Mouse (Mus musculus): ENCODE results near the gene Gab3. TPM values are rescaled to one million over a fixed set of nuclear protein-coding genes. Genes with fewer than 3 reads are reported as not detected.
A peak's percentile ranks its signal among the peaks of the same experiment; 100 is the strongest.
"Not testable (repeated sequence)": the region's sequence is repeated elsewhere in the genome, so short reads cannot be mapped to it uniquely, and the experiment has no call there.

Gab3 gene
- polyA plus RNA-seq, 1 experiment from 2014 or later: 3.0 TPM

GRCm38 (mm10) chrX:75095369-75096162 is 10.3 kb upstream of the Gab3 start, which contains the start of gene Dkc1:
Gene Dkc1, plus strand, starts transcription at chrX:75095854.
- Histone ChIP-seq H3K4me2 (replicated peaks) (peak within 1 kb of the TSS; percentile 54), H3K9me3 (replicated peaks) (no peaks in the 10 kb centered on the region), H3K27me3 (no peaks in the 10 kb centered on the region), H3K27ac (replicated peaks) (peak within 1 kb of the TSS; percentile 63), H3K4me3 (replicated peaks) (peak within 1 kb of the TSS; percentile 58), H3K9ac (peak within 1 kb of the TSS; percentile 42), H3K4me1 (no peaks in the 10 kb centered on the region), H3K36me3 (0 out of 2 replicates have a peak, but pooled peaks cover 2% of the 10 kb centered on the region)
- WGBS: 24% methylated on average over 28 of the region's 29 CpGs
- ATAC-seq (ENCODE audit: insufficient number of reproducible peaks, low FRiP score, low TSS enrichment, low read depth): peak; percentile 100

DNA sequence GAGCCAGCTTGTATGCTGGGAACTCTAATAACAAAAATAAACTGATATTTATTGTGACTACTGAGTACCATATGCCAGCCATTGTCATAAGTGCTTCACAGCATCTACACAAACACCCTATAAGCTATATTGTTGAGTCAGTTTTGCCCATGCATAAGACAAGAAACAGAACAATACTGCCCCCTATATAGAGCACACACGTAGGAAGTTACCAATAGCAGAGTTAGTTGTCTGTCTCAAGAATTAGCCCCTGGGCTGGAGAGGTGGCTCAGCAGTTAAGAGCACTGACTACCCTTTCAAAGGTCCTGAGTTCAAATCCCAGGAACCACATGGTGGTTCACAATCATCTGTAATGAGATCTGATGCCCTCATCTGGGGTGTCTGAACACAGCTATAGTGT is 396 bp upstream of the Gab3 start:
- no peaks in the 10 kb centered on the region for H3K4me1 ChIP-seq
- no peak overlapping the region for H3K9ac ChIP-seq
- H3K9me3 ChIP-seq (replicated peaks): no peaks in the 10 kb centered on the region
- H3K4me3 ChIP-seq (replicated peaks): no peak overlapping the region
- H3K27ac ChIP-seq (replicated peaks): no peak overlapping the region
- no peak for ATAC-seq (ENCODE audit: insufficient number of reproducible peaks, low FRiP score, low TSS enrichment, low read depth)
- no peaks in the 10 kb centered on the region for H3K36me3 ChIP-seq
- no peaks in the 10 kb centered on the region for H3K27me3 ChIP-seq
- WGBS: 21% methylated on average over 1 of the region's 1 CpGs
- H3K4me2 ChIP-seq (replicated peaks): no peak overlapping the region

GRCm38 (mm10) chrX:75083982-75084773 is 1.1 kb downstream of the Gab3 start:
- H3K36me3 ChIP-seq: no peaks in the 10 kb centered on the region
- no peaks in the 10 kb centered on the region for H3K9me3 ChIP-seq (replicated peaks)
- ATAC-seq (ENCODE audit: insufficient number of reproducible peaks, low FRiP score, low TSS enrichment, low read depth): peak; percentile 34; the same call in 1 of the 2 replicates
- no peaks in the 10 kb centered on the region for H3K4me1 ChIP-seq
- H3K9ac ChIP-seq: no peak overlapping the region
- peak overlapping the region; percentile 48 for H3K4me3 ChIP-seq (replicated peaks)
- no peak overlapping the region for H3K27ac ChIP-seq (replicated peaks)
- H3K4me2 ChIP-seq (replicated peaks): peak overlapping the region; percentile 55
- H3K27me3 ChIP-seq: no peaks in the 10 kb centered on the region
- 21% methylated on average over 26 of the region's 26 CpGs for WGBS

GRCm38 (mm10) chrX:75082351-75082750 is 2.9 kb downstream of the Gab3 start:
- WGBS: 54% methylated on average over 2 of the region's 2 CpGs
- no peak overlapping the region for H3K4me2 ChIP-seq (replicated peaks)

DNA sequence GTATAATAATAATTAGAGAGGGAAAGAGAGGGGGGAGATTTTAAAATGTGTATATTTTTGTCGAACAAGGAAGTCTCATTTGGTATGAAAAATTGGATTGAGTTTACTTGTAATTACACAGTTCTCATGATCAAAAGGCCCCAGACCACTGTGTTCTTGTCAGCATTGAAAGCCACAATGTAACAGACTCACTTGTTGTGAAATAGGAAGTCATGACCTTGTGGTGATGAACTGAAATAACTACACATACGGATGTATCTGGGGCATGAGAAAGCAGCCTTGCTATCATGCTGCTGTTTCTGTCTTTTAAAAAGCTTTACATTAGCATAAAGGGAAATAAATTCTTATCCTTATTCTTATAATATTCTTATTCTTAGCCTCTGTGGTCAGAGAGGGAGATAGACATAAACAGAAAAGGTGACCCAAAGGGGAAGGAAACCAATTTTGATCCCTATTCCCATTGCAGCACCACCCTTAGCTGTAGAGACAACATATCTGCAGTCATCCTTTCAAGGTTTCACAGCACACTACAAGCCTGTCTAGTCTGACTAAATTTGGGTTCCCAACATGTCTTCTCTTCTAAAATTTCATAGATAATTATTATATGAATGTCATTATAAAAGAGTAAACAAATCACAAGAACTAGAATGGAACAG is 29.0 kb downstream of the Gab3 start:
- Histone ChIP-seq H3K27me3 (no peaks in the 10 kb centered on the region), H3K9ac (no peak overlapping the region), H3K4me2 (replicated peaks) (no peak overlapping the region), H3K36me3 (no peaks in the 10 kb centered on the region), H3K9me3 (replicated peaks) (no peaks in the 10 kb centered on the region), H3K4me1 (no peaks in the 10 kb centered on the region), H3K27ac (replicated peaks) (no peak overlapping the region), H3K4me3 (replicated peaks) (no peak overlapping the region)
- no peak for ATAC-seq (ENCODE audit: insufficient number of reproducible peaks, low FRiP score, low TSS enrichment, low read depth)
- 73% methylated on average over 2 of the region's 2 CpGs for WGBS

More at GRCm38 (mm10) chrX:75082351-75082750, 2.9 kb downstream of the Gab3 start:
- no peak for ATAC-seq (ENCODE audit: insufficient number of reproducible peaks, low FRiP score, low TSS enrichment, low read depth)
- H3K9ac ChIP-seq: no peak overlapping the region
- no peaks in the 10 kb centered on the region for H3K9me3 ChIP-seq (replicated peaks)
- no peaks in the 10 kb centered on the region for H3K36me3 ChIP-seq
- H3K27me3 ChIP-seq: no peaks in the 10 kb centered on the region
- no peak overlapping the region for H3K4me3 ChIP-seq (replicated peaks)
- H3K4me1 ChIP-seq: no peaks in the 10 kb centered on the region
- H3K27ac ChIP-seq (replicated peaks): no peak overlapping the region

DNA sequence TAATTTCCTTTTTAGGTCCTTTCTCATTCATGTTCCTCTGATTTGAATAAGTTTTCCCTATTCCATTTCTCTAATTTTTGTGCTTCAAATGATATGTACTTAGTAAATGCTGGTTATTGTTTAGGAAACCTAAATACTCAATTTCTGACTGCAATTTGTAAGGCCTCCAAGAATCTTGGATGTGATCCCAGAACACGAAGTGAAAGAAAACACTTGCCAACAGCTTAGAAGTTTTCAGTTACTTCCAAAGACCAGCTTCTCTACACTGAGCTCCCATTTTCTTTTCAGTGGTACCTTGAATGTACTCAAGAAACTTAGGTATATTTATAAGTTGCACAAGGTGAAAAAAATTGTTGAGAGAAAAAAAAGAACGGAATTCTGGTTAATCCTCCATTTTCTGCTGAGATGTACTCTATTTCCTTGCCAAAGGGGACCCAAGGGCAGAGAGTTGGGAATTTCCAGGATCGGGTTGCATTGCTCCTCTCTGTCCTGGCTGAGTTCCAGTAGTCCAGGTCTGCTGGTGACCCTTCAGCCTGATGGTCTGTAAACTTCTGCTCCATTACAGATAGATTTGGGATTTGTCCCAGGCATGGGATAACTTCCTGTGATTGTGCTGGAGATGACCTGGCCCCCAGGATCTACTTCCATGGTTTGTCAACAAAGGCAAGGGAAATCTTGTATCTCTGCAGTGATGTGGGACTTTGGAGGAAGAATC is 38.2 kb downstream of the Gab3 start:
- Histone ChIP-seq H3K27me3 (no peaks in the 10 kb centered on the region), H3K4me1 (no peaks in the 10 kb centered on the region), H3K36me3 (no peaks in the 10 kb centered on the region), H3K4me2 (replicated peaks) (no peak overlapping the region), H3K9ac (no peak overlapping the region), H3K9me3 (replicated peaks) (no peaks in the 10 kb centered on the region), H3K27ac (replicated peaks) (no peak overlapping the region), H3K4me3 (replicated peaks) (no peak overlapping the region)
- WGBS: 45% methylated on average over 3 of the region's 3 CpGs
- ATAC-seq (ENCODE audit: insufficient number of reproducible peaks, low FRiP score, low TSS enrichment, low read depth): peak; percentile 29; the same call in 1 of the 2 replicates

GRCm38 (mm10) chrX:75045931-75046330 is 39.3 kb downstream of the Gab3 start:
- Histone ChIP-seq H3K4me1 (no peaks in the 10 kb centered on the region), H3K36me3 (no peaks in the 10 kb centered on the region), H3K9ac (no peak overlapping the region), H3K4me2 (replicated peaks) (no peak overlapping the region), H3K27ac (replicated peaks) (no peak overlapping the region), H3K4me3 (replicated peaks) (no peak overlapping the region), H3K27me3 (no peaks in the 10 kb centered on the region), H3K9me3 (replicated peaks) (no peaks in the 10 kb centered on the region)
- 78% methylated on average over 1 of the region's 1 CpGs for WGBS
- no peak for ATAC-seq (ENCODE audit: insufficient number of reproducible peaks, low FRiP score, low TSS enrichment, low read depth)

- Histone ChIP-seq H3K36me3 (no peaks in the 10 kb centered on the region), H3K4me2 (replicated peaks) (no peak overlapping the region), H3K27me3 (no peaks in the 10 kb centered on the region), H3K4me3 (replicated peaks) (no peak overlapping the region), H3K27ac (replicated peaks) (no peak overlapping the region), H3K4me1 (no peaks in the 10 kb centered on the region), H3K9me3 (replicated peaks) (no peaks in the 10 kb centered on the region), H3K9ac (no peak overlapping the region)
- no peak for ATAC-seq (ENCODE audit: insufficient number of reproducible peaks, low FRiP score, low TSS enrichment, low read depth)
- WGBS: 64% methylated on average over 4 of the region's 4 CpGs
Observed at GRCm38 (mm10) chrX:75044595-75044994, 40.7 kb downstream of the Gab3 start.

DNA sequence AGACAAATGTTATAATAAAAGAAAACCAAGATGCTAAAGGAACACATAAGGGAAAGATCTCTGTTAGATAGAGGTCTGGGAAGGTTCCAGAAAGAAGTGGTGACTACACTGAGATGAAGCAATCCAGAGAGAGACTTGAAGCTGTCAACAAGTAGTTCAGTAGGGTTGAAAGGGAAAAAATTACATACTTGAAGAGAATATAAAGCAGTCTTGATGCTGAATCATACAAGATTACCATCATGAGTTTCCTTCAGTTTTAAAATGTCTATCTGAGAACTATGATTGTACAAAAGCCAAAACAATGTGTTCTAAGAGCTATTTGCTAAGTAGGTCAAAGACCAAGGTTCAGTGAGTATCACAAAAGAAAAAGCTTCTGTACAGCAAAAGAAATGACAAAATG is 48.6 kb downstream of the Gab3 start:
- H3K4me1 ChIP-seq: no peaks in the 10 kb centered on the region
- no peak for ATAC-seq (ENCODE audit: insufficient number of reproducible peaks, low FRiP score, low TSS enrichment, low read depth)
- no peaks in the 10 kb centered on the region for H3K36me3 ChIP-seq
- no peaks in the 10 kb centered on the region for H3K9me3 ChIP-seq (replicated peaks)
- H3K9ac ChIP-seq: no peak overlapping the region
- H3K4me2 ChIP-seq (replicated peaks): no peak overlapping the region
- no peaks in the 10 kb centered on the region for H3K27me3 ChIP-seq
- H3K27ac ChIP-seq (replicated peaks): no peak overlapping the region
- H3K4me3 ChIP-seq (replicated peaks): no peak overlapping the region

DNA sequence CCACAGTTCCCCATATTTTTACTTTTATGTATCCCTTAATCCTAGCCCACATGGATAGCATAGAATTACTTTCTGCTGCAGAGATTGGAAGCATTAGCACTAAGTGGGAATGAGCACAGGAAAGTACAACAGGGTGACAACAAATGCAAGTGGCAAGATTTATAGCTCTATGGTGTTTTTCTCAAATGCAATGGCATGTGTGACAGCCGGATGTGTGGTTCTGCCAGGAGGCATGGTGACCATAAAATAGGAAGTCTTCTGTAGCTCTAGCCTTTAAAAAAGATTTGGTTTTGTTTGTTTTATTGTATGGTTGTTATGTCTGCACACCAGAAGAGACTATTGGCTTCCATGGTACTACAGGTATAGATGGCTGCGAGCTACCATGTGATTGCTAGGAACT is 50.1 kb downstream of the Gab3 start:
- H3K4me1 ChIP-seq: no peaks in the 10 kb centered on the region
- no peak overlapping the region for H3K4me3 ChIP-seq (replicated peaks)
- no peak overlapping the region for H3K27ac ChIP-seq (replicated peaks)
- no peak overlapping the region for H3K9ac ChIP-seq
- H3K4me2 ChIP-seq (replicated peaks): no peak overlapping the region
- ATAC-seq (ENCODE audit: insufficient number of reproducible peaks, low FRiP score, low TSS enrichment, low read depth): no peak
- H3K36me3 ChIP-seq: no peaks in the 10 kb centered on the region
- H3K27me3 ChIP-seq: no peaks in the 10 kb centered on the region
- 84% methylated on average over 2 of the region's 2 CpGs for WGBS
- H3K9me3 ChIP-seq (replicated peaks): no peaks in the 10 kb centered on the region

DNA sequence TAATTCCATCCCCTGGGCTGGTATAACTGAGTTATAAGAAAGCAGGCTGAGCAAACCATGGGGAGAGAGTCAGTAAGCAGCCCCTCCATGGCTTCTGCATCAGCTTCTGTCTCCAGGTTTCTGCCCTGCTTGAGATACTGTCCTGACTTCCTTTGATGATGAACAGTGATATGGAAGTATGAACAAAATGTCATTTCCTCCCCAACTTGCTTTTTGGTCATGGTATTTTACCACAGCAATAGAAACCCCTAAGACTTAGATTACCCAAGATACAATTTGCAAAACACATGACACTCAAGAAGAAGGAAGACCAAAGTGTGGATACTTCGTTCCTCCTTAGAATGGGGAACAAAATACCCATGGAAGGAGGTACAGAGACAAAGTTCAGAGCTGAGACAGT is 51.2 kb downstream of the Gab3 start:
- ATAC-seq (ENCODE audit: insufficient number of reproducible peaks, low FRiP score, low TSS enrichment, low read depth); H3K27ac ChIP-seq (replicated peaks); H3K9me3 ChIP-seq (replicated peaks); H3K4me3 ChIP-seq (replicated peaks); H3K9ac ChIP-seq; H3K36me3 ChIP-seq; H3K4me2 ChIP-seq (replicated peaks); H3K4me1 ChIP-seq; H3K27me3 ChIP-seq: not testable (repeated sequence)
- WGBS: 64% methylated on average over 1 of the region's 1 CpGs
